Mouse (Mus musculus): Measurements from ENCODE around the gene Gdap2.
A peak's percentile ranks its signal among the peaks of the same experiment; 100 is the strongest.

Gene Gdap2

DNA sequence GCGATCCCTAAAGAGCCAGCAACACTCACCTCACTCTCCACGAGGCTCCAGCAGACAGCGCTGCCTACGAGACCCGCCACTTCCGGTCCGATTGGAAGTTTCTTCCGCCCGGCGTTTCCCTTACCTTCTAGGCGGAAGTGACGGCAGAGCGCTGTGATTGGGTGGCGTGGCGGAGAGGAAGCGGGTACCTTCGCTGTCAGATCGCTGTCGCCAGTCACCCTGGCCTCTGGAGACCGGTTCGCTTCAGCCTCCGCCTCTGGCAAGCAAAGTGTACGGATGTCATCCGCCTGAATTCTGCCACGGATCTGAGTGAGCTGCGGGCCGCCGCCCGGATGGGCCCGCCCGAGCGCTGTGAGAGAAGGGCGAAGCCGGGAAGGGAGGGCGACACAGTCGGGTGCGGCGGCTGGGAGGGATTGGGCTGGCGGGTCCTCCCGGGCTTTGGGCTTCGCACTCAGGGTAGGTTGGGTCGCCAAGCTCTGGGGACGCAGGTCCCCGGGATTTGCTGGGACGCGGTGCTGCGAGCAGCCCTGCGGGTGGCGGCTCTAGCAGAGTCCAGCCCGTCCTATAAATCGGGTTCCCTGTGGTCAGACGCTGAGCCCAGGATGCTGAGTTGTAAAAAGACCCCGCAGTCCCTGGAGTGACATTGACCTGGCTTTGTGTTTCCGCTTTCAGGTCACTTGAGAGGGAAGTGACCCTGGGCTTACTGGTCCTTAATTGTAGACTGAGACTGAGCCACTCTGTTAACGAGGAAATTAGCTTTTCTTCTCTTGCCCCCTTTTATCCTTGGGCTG is at the start of gene Gdap2, which contains the start of gene Wdr3:
Gene Gdap2, plus strand, starts transcription at position 67 of the 791 bp plus-strand sequence.
Gene Wdr3, minus strand, starts transcription at position 93 of the 791 bp plus-strand sequence.
- peak; percentile 99 for ATAC-seq (ENCODE audit: insufficient number of reproducible peaks, low FRiP score, low TSS enrichment)

DNA sequence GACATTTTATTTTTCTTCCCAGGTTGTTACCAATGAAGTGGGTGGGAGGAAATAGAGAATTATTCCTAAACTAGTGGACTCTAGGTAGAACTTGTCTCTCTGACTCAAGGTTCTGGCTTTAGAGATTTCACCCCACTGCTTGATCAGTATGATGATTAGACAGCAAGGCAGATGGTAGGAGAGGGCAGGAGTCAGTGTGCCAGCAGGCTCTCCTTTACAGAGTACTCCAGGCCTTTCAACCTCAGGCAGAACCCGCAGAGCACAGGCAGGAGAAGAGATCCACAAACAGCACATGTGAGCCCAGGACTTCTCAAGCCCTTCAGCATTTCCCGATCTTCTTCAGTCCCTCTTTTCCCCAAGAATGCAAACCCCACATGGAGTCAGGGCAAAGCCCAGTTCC is 43.5 kb upstream of the Gdap2 start:
- ATAC-seq (ENCODE audit: insufficient number of reproducible peaks, low FRiP score, low TSS enrichment) = peak; percentile 84

DNA sequence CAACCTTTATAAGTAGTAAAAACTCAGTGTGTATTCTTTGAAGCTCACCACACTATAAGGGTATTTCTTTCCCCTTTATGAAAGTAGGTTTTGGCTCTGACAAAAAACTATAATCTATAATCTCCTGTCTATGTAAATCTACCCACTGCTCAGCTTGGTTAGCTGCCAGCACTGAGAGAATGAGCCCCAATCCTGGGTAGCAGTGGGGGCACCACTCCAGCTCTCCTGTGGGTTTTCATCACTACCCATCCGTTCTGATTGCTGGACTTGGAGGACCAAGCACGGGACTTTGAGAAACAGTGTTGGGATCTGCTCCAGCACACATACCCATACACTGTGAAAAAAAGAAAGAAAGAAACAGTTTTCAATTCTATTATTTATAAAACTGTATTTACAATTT is 40.2 kb upstream of the Gdap2 start:
- no peak; the same call in 1 of the 2 replicates for ATAC-seq (ENCODE audit: insufficient number of reproducible peaks, low FRiP score, low TSS enrichment)

DNA sequence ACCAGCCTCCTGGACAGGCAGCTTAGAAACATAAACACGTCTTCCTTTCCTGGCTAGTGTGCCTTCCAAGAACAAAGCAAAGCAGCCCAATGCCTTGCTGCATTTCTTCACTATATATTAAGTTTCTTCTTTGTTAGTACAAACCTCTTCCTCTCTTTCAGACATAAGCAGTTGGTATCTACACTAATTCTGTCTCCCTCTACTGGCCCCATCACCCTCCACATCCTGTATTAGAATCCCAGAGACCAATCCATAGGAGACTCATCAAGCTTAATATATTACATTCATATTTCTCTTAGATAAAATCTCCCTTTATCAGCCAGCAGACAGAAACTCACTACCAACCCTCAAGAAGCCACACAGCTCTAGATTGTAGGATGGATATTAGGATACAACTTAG is 39.7 kb upstream of the Gdap2 start:
- no peak for ATAC-seq (ENCODE audit: insufficient number of reproducible peaks, low FRiP score, low TSS enrichment)

DNA sequence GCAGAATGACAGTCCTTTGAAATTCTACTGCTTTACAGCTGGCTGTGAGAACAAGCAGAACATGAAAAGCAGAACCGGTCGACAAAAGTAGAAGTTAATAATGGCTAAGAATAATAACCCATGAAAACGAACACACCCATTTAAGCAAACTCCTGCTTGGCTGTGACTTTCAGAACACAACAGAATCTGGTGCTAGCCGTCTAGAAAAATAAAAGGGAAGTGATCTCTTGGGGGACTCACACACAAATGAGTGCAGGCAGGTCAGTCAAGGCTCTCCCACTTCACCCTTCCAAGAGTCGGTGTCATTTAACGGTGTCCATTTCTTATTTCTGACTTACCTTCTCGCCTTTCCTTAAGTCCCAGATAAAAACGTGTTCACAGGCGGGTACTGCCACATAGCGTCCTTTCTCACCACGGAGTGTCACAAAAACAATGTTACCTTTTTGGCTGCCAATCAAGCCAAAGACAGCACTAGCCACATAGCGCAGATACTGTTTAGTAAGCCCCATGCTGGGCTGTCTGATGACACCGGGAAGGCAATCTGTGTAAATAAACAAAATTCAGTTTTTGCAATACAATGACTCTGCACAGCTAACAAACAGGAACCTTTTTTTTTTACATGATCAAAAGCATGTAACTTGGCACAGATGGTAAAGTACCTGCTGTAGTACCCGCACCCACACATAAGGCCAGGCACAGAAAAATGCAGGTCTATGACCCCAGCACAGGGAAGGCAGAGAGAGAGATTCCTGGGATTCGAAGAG is 1.3 kb upstream of the Gdap2 start:
- no peak for ATAC-seq (ENCODE audit: insufficient number of reproducible peaks, low FRiP score, low TSS enrichment)

DNA sequence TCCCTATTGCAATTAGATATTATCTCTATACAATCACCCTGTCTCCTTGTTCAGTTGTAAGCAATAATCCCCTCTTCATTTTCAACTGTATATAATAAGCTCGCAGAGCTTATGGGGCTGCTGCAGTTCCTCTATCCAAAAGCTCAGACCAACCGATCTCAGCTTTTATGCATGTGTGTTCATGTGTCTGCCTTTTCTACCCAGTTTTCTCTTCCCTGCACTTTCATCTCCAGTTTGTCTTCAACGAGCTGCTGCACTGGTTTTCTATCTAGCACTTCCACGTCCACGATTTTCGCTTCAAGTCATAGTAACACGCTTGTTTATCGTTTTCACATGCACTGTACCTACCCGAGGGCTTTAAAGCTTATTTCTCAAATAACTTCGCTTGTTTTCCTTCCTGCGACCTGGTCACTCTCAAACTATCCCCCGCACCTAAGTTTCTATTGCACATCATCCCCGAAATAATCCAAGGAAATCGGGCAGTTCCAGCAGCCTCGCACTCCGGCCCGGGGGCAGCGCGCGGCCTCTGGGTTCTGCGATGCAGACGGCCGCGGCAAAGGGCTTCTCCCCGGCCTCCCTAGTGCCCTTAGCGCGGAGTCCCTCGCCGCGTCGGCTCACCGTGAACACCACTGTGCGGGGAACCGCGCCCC is 391 bp upstream of the Gdap2 start:
- ATAC-seq (ENCODE audit: insufficient number of reproducible peaks, low FRiP score, low TSS enrichment) = no peak

DNA sequence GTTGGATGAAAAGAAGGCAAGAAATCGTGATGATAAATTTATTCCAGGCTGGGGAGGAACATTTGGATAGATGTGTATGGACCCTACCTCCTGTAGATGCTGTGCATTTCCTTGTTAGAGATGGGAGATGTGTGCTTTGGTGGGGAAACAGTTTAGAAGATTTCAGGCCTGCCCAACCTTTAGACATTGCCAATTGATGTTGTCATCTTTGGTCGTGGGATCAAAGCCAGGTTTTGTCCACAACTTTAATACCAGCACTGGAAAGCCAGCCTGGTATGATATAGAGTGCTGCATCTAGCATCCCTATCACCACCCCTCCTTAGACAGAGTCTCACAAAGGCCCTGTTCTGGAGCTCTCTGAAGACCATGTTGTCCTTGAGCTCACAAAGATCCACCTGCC is 1.4 kb downstream of the Gdap2 start:
- no peak for ATAC-seq (ENCODE audit: insufficient number of reproducible peaks, low FRiP score, low TSS enrichment)

DNA sequence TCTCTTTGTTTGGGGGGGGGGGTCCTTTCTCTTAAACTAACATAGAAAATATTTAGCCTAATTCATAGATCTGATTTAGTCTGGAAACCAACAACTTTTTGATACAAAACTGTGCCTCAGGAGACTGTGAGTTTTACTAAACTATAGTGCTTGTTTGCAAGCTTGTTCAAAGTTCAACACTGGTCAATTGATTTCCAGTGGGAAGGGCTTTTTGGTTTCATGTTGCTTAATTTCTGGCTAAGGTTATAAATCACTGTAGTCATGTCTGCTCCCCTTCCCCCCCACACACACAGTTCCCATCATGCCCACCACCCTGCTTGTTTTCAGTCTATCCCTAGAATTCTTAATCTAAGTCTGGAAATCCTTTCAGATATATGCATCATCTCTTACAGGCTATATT is 2.8 kb downstream of the Gdap2 start:
- ATAC-seq (ENCODE audit: insufficient number of reproducible peaks, low FRiP score, low TSS enrichment) = no peak

DNA sequence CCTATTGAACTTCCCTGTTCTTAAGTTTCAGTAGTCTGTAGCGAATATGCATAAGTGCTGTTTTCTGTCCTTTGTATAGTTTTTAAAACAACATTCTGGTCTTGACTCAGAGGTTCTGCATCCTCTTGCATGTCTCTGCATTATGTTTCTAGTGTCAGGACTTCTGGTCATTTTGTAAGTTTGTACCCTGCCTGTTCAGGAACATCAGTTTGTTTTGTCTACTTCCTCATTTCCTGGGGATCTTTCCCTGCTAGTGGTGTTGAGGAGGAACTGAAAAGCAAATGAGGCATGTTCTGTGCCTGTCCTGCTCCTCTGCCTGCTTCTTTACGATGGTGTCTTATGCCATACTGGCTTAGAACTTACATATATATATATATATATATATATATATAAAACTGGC is 13.8 kb downstream of the Gdap2 start:
- no peak for ATAC-seq (ENCODE audit: insufficient number of reproducible peaks, low FRiP score, low TSS enrichment)

DNA sequence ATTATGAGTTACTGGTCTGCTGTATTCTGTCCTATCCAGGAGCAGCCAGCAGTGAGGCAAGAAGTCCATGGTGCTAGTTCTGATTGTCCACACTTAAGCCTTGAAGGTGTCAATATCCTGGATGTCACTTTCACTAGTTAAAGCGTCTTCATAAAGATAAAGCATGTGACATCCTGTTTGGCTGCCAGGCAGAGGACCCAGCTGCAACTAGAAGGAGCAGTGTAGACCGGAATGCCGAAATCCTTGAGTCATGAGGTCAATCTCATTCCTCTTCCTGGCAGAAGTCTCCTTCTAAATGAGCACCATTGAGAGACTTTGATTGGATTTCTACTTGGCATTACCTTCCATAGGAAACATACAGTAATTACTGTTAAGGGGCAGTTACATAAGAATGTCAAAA is 18.3 kb downstream of the Gdap2 start:
- ATAC-seq (ENCODE audit: insufficient number of reproducible peaks, low FRiP score, low TSS enrichment) = no peak

DNA sequence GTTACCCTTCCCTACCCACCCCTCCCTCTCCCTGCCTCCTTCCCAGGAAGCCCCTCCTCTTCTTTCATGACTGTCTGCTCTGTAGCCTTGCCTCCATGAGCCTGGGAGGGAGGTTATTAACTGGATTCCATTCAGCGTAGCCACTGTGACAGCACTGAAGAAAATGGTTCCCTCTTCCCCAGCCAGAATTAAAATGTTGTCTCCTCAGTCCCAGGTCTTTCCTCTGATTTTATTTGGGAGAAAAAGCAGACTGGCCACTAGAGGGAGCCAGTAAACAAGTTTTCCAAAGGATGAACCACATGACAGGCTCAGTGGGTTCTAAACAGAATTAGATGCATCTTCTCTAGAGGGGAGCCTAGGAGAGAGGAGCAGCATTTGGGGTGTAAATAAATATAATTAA is 27.3 kb downstream of the Gdap2 start:
- ATAC-seq (ENCODE audit: insufficient number of reproducible peaks, low FRiP score, low TSS enrichment) = peak; percentile 62; the same call in 1 of the 2 replicates

DNA sequence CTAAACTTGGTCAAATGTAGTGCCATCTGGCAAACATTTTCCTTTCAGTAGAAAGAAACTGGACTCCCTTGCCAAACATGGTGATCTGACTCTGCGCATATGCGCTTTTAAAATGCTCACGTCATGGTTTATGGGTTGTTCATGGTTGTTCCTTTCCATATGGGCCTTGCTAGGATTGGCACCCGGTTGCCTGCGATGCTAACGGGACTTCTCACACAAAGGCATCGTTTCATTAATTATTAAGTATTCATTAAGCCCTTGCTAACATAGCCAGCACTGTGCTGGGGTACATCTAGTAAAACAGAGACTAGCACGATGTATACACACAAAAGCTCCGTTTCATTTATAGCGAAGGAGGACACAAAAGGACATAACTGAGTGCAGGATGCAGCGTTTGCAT is 27.7 kb downstream of the Gdap2 start:
- no peak for ATAC-seq (ENCODE audit: insufficient number of reproducible peaks, low FRiP score, low TSS enrichment)

DNA sequence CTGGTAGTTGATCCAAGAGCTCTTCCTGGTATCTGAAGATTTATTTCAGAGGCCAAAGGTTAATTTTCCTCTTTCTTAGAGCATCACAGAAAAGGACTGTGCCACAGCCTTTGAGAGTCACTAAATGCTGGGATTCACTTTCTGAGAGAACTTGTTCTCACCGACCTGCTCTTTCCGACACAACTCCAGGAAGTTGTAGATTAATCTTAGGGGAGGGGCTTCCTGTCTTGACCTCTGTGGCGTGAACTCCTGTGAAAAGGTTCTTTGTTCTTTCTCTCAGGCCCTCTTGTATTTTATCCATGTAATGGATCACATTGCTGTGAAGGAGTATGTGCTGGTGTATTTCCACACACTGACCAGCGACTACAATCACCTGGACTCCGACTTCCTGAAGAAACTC is 32.0 kb downstream of the Gdap2 start:
- ATAC-seq (ENCODE audit: insufficient number of reproducible peaks, low FRiP score, low TSS enrichment) = no peak

DNA sequence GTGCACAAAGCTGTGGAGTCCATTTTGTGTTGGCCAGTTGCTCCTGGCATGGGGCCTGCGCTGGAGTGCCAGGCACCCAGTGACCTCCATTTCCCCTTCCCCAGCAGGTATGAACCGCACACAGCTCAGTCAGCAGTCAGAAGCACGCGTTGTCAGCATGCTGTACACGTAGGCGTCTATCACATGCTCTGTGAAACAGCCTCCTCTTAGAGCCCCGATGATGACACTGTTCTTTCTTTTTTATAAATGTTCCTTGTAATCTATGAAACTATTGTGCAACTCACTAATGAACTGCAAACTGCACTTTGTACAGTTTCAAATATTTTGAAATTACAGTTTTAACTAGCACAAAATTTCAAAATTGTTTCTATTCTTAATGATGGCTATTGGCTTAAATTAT is 39.4 kb downstream of the Gdap2 start:
- ATAC-seq (ENCODE audit: insufficient number of reproducible peaks, low FRiP score, low TSS enrichment) = no peak

DNA sequence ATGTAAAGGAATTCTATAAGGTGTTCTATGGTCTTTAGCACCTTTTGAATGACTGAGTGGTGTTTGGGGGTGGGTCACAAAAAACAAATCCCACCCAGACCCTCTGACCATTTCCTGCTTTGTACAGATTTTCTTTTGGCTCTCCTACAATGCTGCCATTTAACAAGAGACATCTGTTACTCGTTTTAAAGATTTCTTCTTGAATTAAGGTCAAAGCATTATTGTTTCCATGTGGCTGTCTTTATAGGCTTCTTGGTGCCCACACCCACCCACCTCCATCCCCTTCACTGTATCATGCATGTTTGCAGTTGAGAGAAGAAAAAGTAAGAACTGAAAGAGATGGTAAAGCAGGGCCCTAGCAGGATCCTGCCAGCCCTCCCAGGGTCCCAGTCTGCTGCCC is 44.8 kb downstream of the Gdap2 start:
- ATAC-seq (ENCODE audit: insufficient number of reproducible peaks, low FRiP score, low TSS enrichment) = no peak

DNA sequence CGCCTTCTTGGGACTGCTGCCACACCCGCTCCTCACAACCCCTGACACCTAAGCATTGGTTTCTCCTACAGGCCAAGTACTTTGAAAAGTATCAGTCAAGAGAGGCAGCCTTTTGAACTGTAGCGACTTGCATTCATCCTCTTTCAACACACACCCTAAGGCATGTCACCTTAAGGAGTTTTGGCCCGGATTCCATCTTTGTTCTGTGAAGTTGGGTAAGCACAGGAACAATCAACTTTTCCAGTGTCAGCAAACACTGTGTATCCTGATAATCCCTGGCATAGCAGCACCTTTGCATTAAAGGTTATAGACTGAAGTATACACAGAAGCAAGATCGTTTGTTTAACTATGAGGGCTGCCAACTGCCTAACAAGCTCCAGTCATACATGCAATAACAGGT is 53.3 kb downstream of the Gdap2 start:
- ATAC-seq (ENCODE audit: insufficient number of reproducible peaks, low FRiP score, low TSS enrichment) = no peak

DNA sequence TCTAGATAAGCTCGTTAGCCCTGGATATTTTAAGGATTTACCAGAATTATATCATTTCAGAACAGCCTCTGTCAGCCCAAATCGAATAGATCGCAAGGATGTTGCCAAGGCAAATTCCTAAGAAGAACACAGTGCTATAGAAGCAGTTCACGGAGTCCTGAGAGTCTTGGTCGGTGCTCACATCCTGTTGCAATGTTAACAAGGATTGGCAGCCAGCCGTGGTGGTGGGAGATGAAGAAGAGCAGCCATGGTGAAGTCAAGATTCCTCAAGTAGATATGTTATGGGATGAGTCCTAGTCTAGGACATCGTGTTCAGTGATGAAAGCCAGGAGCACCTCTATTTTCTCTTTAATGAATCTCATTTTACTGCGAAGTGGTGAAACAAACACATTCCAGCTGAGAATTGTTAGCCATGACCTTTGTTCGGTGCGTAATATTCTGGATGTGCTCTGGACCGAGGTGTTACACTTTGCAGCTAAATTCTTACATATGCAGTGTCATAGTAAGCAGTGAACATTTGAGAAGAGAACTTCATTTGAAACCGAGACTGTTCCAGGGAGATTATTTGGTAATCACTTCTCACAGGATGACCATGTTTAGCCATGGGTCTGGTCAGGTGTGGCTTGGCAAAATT is 63.3 kb downstream of the Gdap2 start:
- no peak for ATAC-seq (ENCODE audit: insufficient number of reproducible peaks, low FRiP score, low TSS enrichment)

DNA sequence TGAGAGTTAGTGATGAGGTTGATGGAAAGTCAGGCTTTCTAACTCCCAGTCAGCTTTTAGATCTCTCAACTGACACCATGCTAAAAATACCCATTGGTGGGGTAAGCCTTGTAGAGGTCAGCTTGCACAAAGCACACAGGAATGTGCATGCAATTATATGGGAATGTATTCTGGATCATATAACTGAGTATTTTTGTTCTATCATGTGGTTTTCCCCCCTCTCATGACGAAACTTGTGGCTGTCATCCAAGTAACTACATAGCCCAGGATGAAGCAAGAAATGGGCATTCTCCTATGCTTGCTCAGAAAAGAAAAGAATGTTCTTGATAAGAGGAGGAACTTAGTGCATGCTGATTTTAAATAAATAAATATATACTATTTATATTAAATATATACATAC is 65.3 kb downstream of the Gdap2 start:
- ATAC-seq (ENCODE audit: insufficient number of reproducible peaks, low FRiP score, low TSS enrichment) = no peak

DNA sequence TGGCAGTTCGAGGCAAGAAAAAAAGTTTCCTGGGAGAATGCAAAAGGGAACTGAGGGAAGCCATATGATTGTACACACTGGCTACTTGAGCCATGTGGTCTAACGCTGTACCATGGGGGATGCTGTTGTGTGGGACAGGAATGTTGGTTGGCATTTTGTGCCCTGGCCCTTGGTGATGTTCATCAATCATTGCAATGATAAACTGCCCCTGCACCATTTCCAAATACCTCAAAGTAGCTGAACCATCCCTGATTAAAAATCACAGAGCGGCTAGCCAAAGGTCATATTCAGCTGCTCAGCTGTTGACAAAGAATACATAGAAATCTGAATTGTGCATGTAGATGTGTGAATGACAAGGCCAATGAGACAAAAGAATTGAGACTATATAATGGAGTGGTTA is 66.8 kb downstream of the Gdap2 start:
- no peak for ATAC-seq (ENCODE audit: insufficient number of reproducible peaks, low FRiP score, low TSS enrichment)

DNA sequence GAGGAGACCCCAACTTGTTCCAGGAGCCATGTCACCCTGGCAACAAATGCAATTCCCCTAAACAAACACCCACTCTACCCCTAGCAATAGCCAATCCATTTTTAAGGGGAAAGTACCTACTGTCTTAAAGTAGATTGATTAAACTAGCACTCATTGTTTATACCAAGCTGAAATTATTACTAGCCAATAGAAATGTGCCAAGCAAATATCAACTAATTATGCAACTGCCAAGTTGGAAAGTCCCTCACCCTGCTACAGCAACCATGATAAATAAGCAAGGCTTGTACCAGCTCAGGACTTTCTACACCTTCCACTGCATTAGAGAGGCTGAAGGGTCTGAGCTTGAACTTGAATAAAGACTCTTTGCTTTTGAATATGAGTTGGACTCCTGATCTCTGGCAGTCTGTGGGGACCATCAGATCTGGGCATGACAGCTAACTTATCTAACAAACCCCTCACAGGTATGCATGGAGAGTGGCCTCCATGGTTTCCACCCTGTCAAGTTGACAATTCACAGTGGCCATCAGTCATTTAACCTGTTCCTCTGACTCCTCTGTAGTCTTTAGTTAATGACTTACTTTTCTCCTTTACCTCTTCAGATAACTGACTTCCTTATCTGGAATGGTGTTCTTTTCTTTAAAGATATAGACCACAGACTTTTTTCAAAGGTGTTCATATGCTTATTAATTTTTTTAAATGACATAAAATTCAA is 74.7 kb downstream of the Gdap2 start:
- no peak for ATAC-seq (ENCODE audit: insufficient number of reproducible peaks, low FRiP score, low TSS enrichment)

All from cerebellum, adult (tissue).